Comparison of ENCODE assay signal across 16 mouse cellular contexts in the genomic region with DNA sequence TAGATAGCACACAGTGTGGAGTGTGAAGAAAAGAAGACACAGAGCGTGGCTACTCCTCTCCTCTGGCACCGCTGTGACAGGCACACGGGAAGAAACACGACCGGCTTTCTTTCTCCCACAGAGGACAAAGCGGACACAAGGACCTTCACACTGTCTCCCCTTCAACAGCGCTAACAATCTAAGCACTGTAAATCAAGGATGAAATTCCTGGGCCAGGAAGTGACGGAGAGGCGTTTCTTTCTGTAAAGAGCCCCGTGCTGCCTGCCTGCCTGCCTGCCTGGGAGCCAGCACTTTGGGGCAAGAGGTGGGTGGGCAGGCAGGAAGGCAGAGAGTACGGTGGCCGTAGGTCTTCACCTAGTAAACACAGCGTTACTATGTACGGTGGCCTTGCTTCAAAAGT. TPM values are rescaled to one million over a fixed set of nuclear protein-coding genes. Genes with fewer than 3 reads are reported as not detected.
DNase-seq lines count a peak whose midpoint lies in the region; ATAC-seq and TF ChIP-seq lines count a peak whose summit lies in the region.
"Had no signal": no experiment of that assay in that cellular context is flagged by ENCODE, and none has a peak within 500 bp of the region (broad histone marks: within the 10 kb centered on the region; RNA-seq: fewer than 3 reads in every experiment).

No protein-coding gene starts in this region.

- H3K9ac ChIP-seq in heart, embryonic 14.5 days (ENCODE audit: low read length) = peak overlapping the region; percentile 71
- 0 out of 2 replicates have a peak overlapping the region, but pooled peaks have one; percentile 5 for H3K9ac ChIP-seq in lung, embryonic 16.5 days (ENCODE audit: low read length)
- H3K9ac ChIP-seq in embryonic facial prominence, embryonic 14.5 days (ENCODE audit: low read depth, low read length) = 0 out of 2 replicates have a peak overlapping the region, but pooled peaks have one; percentile 40
- H3K9ac ChIP-seq in neural tube, embryonic 12.5 days = 0 out of 2 replicates have a peak overlapping the region, but pooled peaks have one; percentile 26
- H3K9ac ChIP-seq: hindbrain, embryonic 14.5 days had no signal

- no peak for DNase-seq in heart, adult 9 months (ENCODE audit: low spot score in 2 of 2)
- DNase-seq in lung, postnatal 36 days = no peak
- no peak for DNase-seq in embryonic facial prominence, embryonic 14.5 days (ENCODE audit: low spot score)
- DNase-seq in left cerebral cortex, adult 2 months (ENCODE audit: extremely low spot score in 1 of 2, low spot score in 2 of 2) = no peak
- no peak for DNase-seq in thymus, postnatal 4 days
- DNase-seq: adrenal gland, postnatal 14 days; left cerebral cortex, postnatal 4 days had no signal

- H3K36me3 ChIP-seq in heart, embryonic 14.5 days (ENCODE audit: control insufficient read depth, insufficient read depth, low read length) = 0 out of 2 replicates have a peak, but pooled peaks cover 3% of the 10 kb centered on the region
- H3K36me3 ChIP-seq in lung, embryonic 16.5 days (ENCODE audit: control insufficient read depth, insufficient read depth, low read length) = no peaks in the 10 kb centered on the region
- H3K36me3 ChIP-seq in embryonic facial prominence, embryonic 14.5 days (ENCODE audit: control insufficient read depth, insufficient read depth, low read length) = no peaks in the 10 kb centered on the region
- H3K36me3 ChIP-seq in neural tube, embryonic 12.5 days = no peaks in the 10 kb centered on the region

- H3K9me3 ChIP-seq in heart, embryonic 14.5 days (ENCODE audit: control insufficient read depth, low read length) = no peaks in the 10 kb centered on the region
- H3K9me3 ChIP-seq in lung, embryonic 16.5 days (ENCODE audit: control insufficient read depth, low read length) = no peaks in the 10 kb centered on the region
- no peaks in the 10 kb centered on the region for H3K9me3 ChIP-seq in embryonic facial prominence, embryonic 14.5 days (ENCODE audit: control insufficient read depth, low read length)
- no peaks in the 10 kb centered on the region for H3K9me3 ChIP-seq in neural tube, embryonic 12.5 days

- 24% methylated on average over 14 of the region's 14 CpGs for whole genome bisulfite sequencing in heart, embryonic 14.5 days
- 21% methylated on average over 14 of the region's 14 CpGs for WGBS in lung, embryonic 16.5 days
- WGBS in embryonic facial prominence, embryonic 14.5 days = 44% methylated on average over 14 of the region's 14 CpGs
- 18% methylated on average over 14 of the region's 14 CpGs for WGBS in neural tube, embryonic 12.5 days

- ATAC-seq in heart, embryonic 14.5 days (ENCODE audit: insufficient number of reproducible peaks, insufficient read depth, low FRiP score, low read depth) = 0 out of 2 replicates have a peak, but pooled peaks have one; percentile 2
- peak; percentile 35; the same call in 1 of the 2 replicates for ATAC-seq in lung, embryonic 16.5 days (ENCODE audit: low read depth)
- ATAC-seq in embryonic facial prominence, embryonic 14.5 days (ENCODE audit: low read depth) = no peak
- ATAC-seq in neural tube, embryonic 12.5 days (ENCODE audit: low FRiP score, low read depth) = peak; percentile 29; the same call in 1 of the 2 replicates
- ATAC-seq: CD4-positive, CD25-positive, alpha-beta regulatory T cell, adult 4 months; Patski had no signal

- H3K27ac ChIP-seq in heart, embryonic 14.5 days (replicated peaks in 1 of 2; ENCODE audit: control insufficient read depth in 1 of 2, insufficient read depth in 1 of 2, low read depth in 2 of 2, low read length in 2 of 2) = peak overlapping the region; percentile 75 to 78
- H3K27ac ChIP-seq in lung, embryonic 16.5 days (ENCODE audit: low read length) = peak overlapping the region; percentile 54
- H3K27ac ChIP-seq in embryonic facial prominence, embryonic 14.5 days (replicated peaks; ENCODE audit: low read depth, low read length) = peak overlapping the region; percentile 58; the same call in 1 of the 2 replicates
- H3K27ac ChIP-seq in neural tube, embryonic 12.5 days = peak overlapping the region; percentile 26; the same call in 1 of the 2 replicates
- no peak overlapping the region for H3K27ac ChIP-seq in left cerebral cortex, adult 2 months
- H3K27ac ChIP-seq: hindbrain, embryonic 14.5 days; layer of hippocampus, adult 2 months; macrophage had no signal

- TF ChIP-seq CTCF in left cerebral cortex, adult 2 months (IDR thresholded peaks at IDR 0.05) = no peak

- H3K27me3 ChIP-seq in heart, embryonic 14.5 days (ENCODE audit: control insufficient read depth, insufficient read depth, low read length) = no peaks in the 10 kb centered on the region
- no peaks in the 10 kb centered on the region for H3K27me3 ChIP-seq in lung, embryonic 16.5 days (ENCODE audit: control insufficient read depth, insufficient read depth, low read depth, low read length)
- no peaks in the 10 kb centered on the region for H3K27me3 ChIP-seq in embryonic facial prominence, embryonic 14.5 days (replicated peaks; ENCODE audit: control insufficient read depth, insufficient read depth, low read length)
- no peaks in the 10 kb centered on the region for H3K27me3 ChIP-seq in neural tube, embryonic 12.5 days (replicated peaks)
- H3K27me3 ChIP-seq: Patski had no signal

- peak overlapping the region; percentile 17 to 20; a peak in 3 of 4 replicates for H3K4me3 ChIP-seq in heart, embryonic 14.5 days (ENCODE audit: control insufficient read depth in 1 of 2, insufficient read depth in 1 of 2, low read depth in 1 of 2, low read length in 2 of 2)
- no peak overlapping the region for H3K4me3 ChIP-seq in lung, embryonic 16.5 days (ENCODE audit: low read length)
- H3K4me3 ChIP-seq in embryonic facial prominence, embryonic 14.5 days (ENCODE audit: low read depth, low read length) = no peak overlapping the region
- no peak overlapping the region for H3K4me3 ChIP-seq in neural tube, embryonic 12.5 days
- H3K4me3 ChIP-seq in left cerebral cortex, adult 2 months = no peak overlapping the region
- H3K4me3 ChIP-seq: layer of hippocampus, adult 2 months; myocyte had no signal

- peaks cover 34 to 46% of the 10 kb centered on the region in 2 experiments for H3K4me1 ChIP-seq in heart, embryonic 14.5 days (ENCODE audit: control insufficient read depth in 2 of 2, insufficient read depth in 2 of 2, low read length in 2 of 2)
- peaks cover 31% of the 10 kb centered on the region for H3K4me1 ChIP-seq in lung, embryonic 16.5 days (replicated peaks; ENCODE audit: control insufficient read depth, insufficient read depth, low read length)
- H3K4me1 ChIP-seq in embryonic facial prominence, embryonic 14.5 days (ENCODE audit: control insufficient read depth, insufficient read depth, low read length) = peaks cover 27% of the 10 kb centered on the region
- peaks cover 35% of the 10 kb centered on the region for H3K4me1 ChIP-seq in neural tube, embryonic 12.5 days

- intact Hi-C loops in left cerebral cortex, adult 2 months (cut with DNase I) = no loop called here

- H3K4me2 ChIP-seq in heart, embryonic 14.5 days (ENCODE audit: low read length) = peak overlapping the region; percentile 68
- peak overlapping the region; percentile 27; the same call in 1 of the 2 replicates for H3K4me2 ChIP-seq in lung, embryonic 16.5 days (ENCODE audit: low read depth, low read length)
- H3K4me2 ChIP-seq in embryonic facial prominence, embryonic 14.5 days (ENCODE audit: low read depth, low read length) = no peak overlapping the region
- peak overlapping the region; percentile 38 for H3K4me2 ChIP-seq in neural tube, embryonic 12.5 days (replicated peaks)
- H3K4me2 ChIP-seq: hindbrain, embryonic 14.5 days had no signal

RNA-seq across cellular contexts. Expression of a gene that starts 42.2 kb away (rescaled TPM):
- polyA plus RNA-seq in heart, embryonic 14.5 days (2014; fragmentation: Nextera tagmentation; extraction: Ambion mirVana) = 29.5 and 31.2 TPM in 2 replicates
- 47.5 and 48.8 TPM in 2 replicates for polyA plus RNA-seq in lung, embryonic 16.5 days (2015; fragmentation: Nextera tagmentation; extraction: Ambion mirVana)
- polyA plus RNA-seq in embryonic facial prominence, embryonic 14.5 days (2014; fragmentation: Nextera tagmentation; extraction: Ambion mirVana) = 38.1 and 41.4 TPM in 2 replicates
- polyA plus RNA-seq in neural tube, embryonic 12.5 days (2016; fragmentation: Nextera tagmentation; extraction: Ambion mirVana) = 53.7 and 56.8 TPM in 2 replicates
- 10 to 100 TPM; 49.3 to 50.4 TPM for total RNA-seq in left cerebral cortex, adult 2 months (2021)

RNA-seq across cellular contexts. Expression of a gene that starts 46.5 kb away (rescaled TPM):
- 26.7 and 29.6 TPM in 2 replicates for polyA plus RNA-seq in heart, embryonic 14.5 days (2014; fragmentation: Nextera tagmentation; extraction: Ambion mirVana)
- polyA plus RNA-seq in lung, embryonic 16.5 days (2015; fragmentation: Nextera tagmentation; extraction: Ambion mirVana) = 33.2 and 33.9 TPM in 2 replicates
- 22.9 and 24.3 TPM in 2 replicates for polyA plus RNA-seq in embryonic facial prominence, embryonic 14.5 days (2014; fragmentation: Nextera tagmentation; extraction: Ambion mirVana)
- 33.3 and 36.0 TPM in 2 replicates for polyA plus RNA-seq in neural tube, embryonic 12.5 days (2016; fragmentation: Nextera tagmentation; extraction: Ambion mirVana)
- 10 to 100 TPM; 62.2 to 69.7 TPM for total RNA-seq in left cerebral cortex, adult 2 months (2021)

Comparison
In these comparisons a context has a peak if more than half of its experiments do, and no peak if none do; other contexts are left out.
1. H3K4me3 ChIP-seq: peak in heart, embryonic 14.5 days (2 of 2); none in lung, embryonic 16.5 days (single experiment), embryonic facial prominence, embryonic 14.5 days (single experiment), neural tube, embryonic 12.5 days (single experiment) and left cerebral cortex, adult 2 months (single experiment).
2. H3K9ac ChIP-seq: peak in every context shown above with its lines; median percentile 71 in heart, embryonic 14.5 days; 40 in embryonic facial prominence, embryonic 14.5 days; 26 in neural tube, embryonic 12.5 days; 5 in lung, embryonic 16.5 days.